Mouse (Mus musculus) liver, postnatal 0 days (tissue): ENCODE measurements around the gene Lce1d. TPM values are rescaled to one million over a fixed set of nuclear protein-coding genes. Genes with fewer than 3 reads are reported as not detected.
"Not testable (repeated sequence)": the region's sequence is repeated elsewhere in the genome, so short reads cannot be mapped to it uniquely, and the experiment has no call there.

Experiments
- ATAC-seq: fragments of 200-750 bp; cut with Nextera tagmentation; 2 replicates; pipeline ENCODE4 v1.8.0; 2017; ENCODE audit warnings: mild to moderate bottlenecking, moderate library complexity
- DNase-seq: peaks from one replicate; pipeline ENCODE4 v3.0.0-alpha.2; 2016
- H3K27ac ChIP-seq: fragments of 300-500 bp; sonication (generic); 2 replicates; pipeline ENCODE4 v1.5.1; 2014; ENCODE audit warnings: antibody characterized with exemption, moderate library complexity, mild to moderate bottlenecking, low read depth
- H3K27me3 ChIP-seq: fragments of 300-500 bp; sonication (generic); 2 replicates; pipeline ENCODE4 v1.6.1; 2014; ENCODE audit warnings: low read length, control low read depth, mixed read lengths; ENCODE audit not compliant: insufficient read depth
- H3K36me3 ChIP-seq: fragments of 300-500 bp; sonication (generic); replicated peaks from 2 replicates; pipeline ENCODE4 v1.6.1; 2014; ENCODE audit warnings: mild to moderate bottlenecking, control low read depth, low read length, moderate library complexity, mixed read lengths; ENCODE audit not compliant: insufficient read depth
- H3K4me1 ChIP-seq: fragments of 300-500 bp; sonication (generic); 2 replicates; pipeline ENCODE4 v1.6.1; 2014; ENCODE audit warnings: antibody characterized with exemption, mild to moderate bottlenecking, control low read depth; ENCODE audit not compliant: insufficient read depth
- H3K4me2 ChIP-seq: fragments of 300-500 bp; sonication (generic); 2 replicates; pipeline ENCODE4 v1.6.1; 2014; ENCODE audit warnings: low read depth, mild to moderate bottlenecking, low read length, moderate library complexity, mixed read lengths
- H3K4me3 ChIP-seq: fragments of 300-500 bp; sonication (generic); 2 replicates; pipeline ENCODE4 v1.5.1; 2014; ENCODE audit warnings: low read depth, low read length
- H3K9ac ChIP-seq: fragments of 300-500 bp; sonication (generic); replicated peaks from 2 replicates; pipeline ENCODE4 v1.6.1; 2014; ENCODE audit warnings: mild to moderate bottlenecking, moderate library complexity
- H3K9me3 ChIP-seq: fragments of 300-500 bp; sonication (generic); 2 replicates; pipeline ENCODE4 v1.6.1; 2016; ENCODE audit warnings: mild to moderate bottlenecking, control low read depth, low read length, mixed read lengths
- CTCF ChIP-seq: sonication (generic); IDR thresholded peaks from 2 replicates; pipeline ENCODE4 v1.5.1; 2016; ENCODE audit warnings: antibody characterized with exemption, low read depth
- EP300 ChIP-seq: IDR thresholded peaks from 2 replicates; pipeline ENCODE4 v1.6.1; 2016; ENCODE audit warnings: antibody characterized with exemption, low read depth, mild to moderate bottlenecking
- WGBS: fragments of 180-500 bp; shearing (Covaris S2); extraction: QIAGEN DNeasy Blood & Tissue Kit; methylation state at CpG from one replicate; pipeline ENCODE4 v1.1.7; 2014; ENCODE audit not compliant: insufficient replicate concordance; 5-methylcytosine and 5-hydroxymethylcytosine counted together
- polyA plus RNA-seq: library from polyadenylated mRNA; unstranded; fragments of >200 nt; fragmentation: Nextera tagmentation; extraction: Ambion mirVana; gene quantifications from 2 replicates; pipeline ENCODE4 v1.2.1, GENCODE M21; 2015

Lce1d gene
- polyA plus RNA-seq = not detected in 2 replicates

- TF ChIP-seq CTCF = no peak
- 54% methylated on average over 2 of the region's 2 CpGs for WGBS
- Histone ChIP-seq H3K9me3 (no peaks in the 10 kb centered on the region), H3K27me3 (no peaks in the 10 kb centered on the region), H3K4me2 (no peak within 1 kb of the TSS), H3K9ac (no peak within 1 kb of the TSS), H3K4me3 (no peak within 1 kb of the TSS), H3K4me1 (no peaks in the 10 kb centered on the region), H3K27ac (no peak within 1 kb of the TSS), H3K36me3 (no peaks in the 10 kb centered on the region)
- DNase-seq (no peak), ATAC-seq (no peak)
These were observed at the start of gene Lce1d for GRCm38 (mm10) chr3:92687110-92687509. TSS of gene Lce1d (minus strand) at chr3:92687210.

DNA sequence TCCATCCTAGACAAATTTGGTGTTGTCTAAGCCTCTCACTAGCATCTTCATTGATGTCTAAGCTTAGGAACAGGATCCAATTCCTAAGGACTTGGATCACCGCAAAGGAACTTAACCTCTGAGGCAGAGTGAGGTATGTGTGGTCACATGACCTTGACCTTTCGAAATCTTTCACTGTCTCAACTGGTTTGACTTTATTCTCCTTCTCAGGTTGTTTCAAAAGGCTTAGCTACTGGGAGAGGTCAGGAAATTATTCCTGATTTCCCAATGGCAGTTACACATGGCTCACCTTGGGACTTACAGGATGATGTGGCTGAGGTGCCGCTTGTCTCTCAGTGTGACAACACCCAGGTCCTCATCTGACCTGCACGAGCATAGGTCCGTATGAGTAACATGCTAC, 35.6 kb upstream of the Lce1d start:
- Histone ChIP-seq H3K9ac (no peak overlapping the region), H3K4me3 (no peak overlapping the region), H3K4me1 (no peaks in the 10 kb centered on the region), H3K27ac (no peak overlapping the region), H3K4me2 (no peak overlapping the region), H3K36me3 (no peaks in the 10 kb centered on the region), H3K9me3 (no peaks in the 10 kb centered on the region), H3K27me3 (no peaks in the 10 kb centered on the region)
- no peak for DNase-seq
- TF ChIP-seq EP300 = no peak
- TF ChIP-seq CTCF = no peak
- WGBS = 80% methylated on average over 5 of the region's 5 CpGs
- ATAC-seq = no peak

DNA sequence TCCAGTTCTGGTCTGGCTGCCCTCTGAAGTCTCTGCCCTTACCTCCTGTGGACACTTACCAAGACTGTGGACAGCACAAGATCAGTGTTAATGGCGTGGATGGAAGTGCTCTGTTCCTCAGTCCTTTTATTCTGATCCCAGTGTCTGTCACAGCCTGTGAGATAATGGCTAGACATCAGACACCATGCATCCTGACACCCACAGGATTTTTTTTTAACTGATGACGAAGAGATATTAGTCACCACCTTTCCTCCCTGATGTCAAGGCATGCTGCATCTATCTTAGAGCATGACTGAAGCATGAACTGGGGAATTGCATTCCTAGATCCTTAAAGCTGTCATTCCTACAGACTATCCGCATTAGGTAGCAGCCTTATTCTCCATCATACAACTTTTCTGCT, 33.2 kb upstream of the Lce1d start, which contains the start of gene Lce1f:
Gene Lce1f, minus strand, starts transcription at position 101 of the 400 bp plus-strand sequence.
- H3K9me3 ChIP-seq = no peaks in the 10 kb centered on the region
- H3K4me1 ChIP-seq = no peaks in the 10 kb centered on the region
- H3K36me3 ChIP-seq = no peaks in the 10 kb centered on the region
- 60% methylated on average over 3 of the region's 3 CpGs for WGBS
- DNase-seq = no peak
- TF ChIP-seq EP300 (no peak), CTCF (no peak)
- H3K27me3 ChIP-seq = no peaks in the 10 kb centered on the region
- no peak within 1 kb of the TSS for H3K4me3 ChIP-seq
- ATAC-seq = no peak
- H3K27ac ChIP-seq = no peak within 1 kb of the TSS
- H3K9ac ChIP-seq = no peak within 1 kb of the TSS
- H3K4me2 ChIP-seq = no peak within 1 kb of the TSS

GRCm38 (mm10) chr3:92715122-92715521, 28.1 kb upstream of the Lce1d start:
- Histone ChIP-seq H3K4me1 (no peaks in the 10 kb centered on the region), H3K9ac (no peak overlapping the region), H3K27me3 (no peaks in the 10 kb centered on the region), H3K36me3 (no peaks in the 10 kb centered on the region), H3K9me3 (no peaks in the 10 kb centered on the region), H3K27ac (no peak overlapping the region), H3K4me2 (no peak overlapping the region), H3K4me3 (no peak overlapping the region)
- ATAC-seq (no peak), DNase-seq (no peak)
- no peak for TF ChIP-seq EP300
- 0 out of 2 replicates have a peak, but pooled peaks have one; percentile 10 for TF ChIP-seq CTCF

DNA sequence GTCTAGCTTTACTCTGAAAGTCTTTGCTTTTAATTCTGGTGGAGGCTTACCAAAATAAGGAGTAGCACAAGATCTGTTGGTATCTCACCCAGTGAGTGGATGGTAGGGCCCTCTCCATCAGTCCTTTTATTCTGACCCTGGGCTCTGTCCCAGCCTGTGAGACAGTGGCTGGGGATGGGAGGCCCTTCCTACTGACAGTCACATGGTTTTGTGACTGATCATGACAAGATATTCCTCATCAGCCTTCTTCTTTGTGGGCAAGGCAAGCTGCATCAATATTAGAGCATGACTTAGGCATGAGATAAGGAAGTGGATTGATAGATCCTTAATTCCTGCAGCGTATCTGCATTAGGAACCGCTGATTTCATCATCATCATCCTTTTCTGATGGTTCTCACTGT, 22.0 kb upstream of the Lce1d start, which contains the start of gene Lce1e:
Gene Lce1e, minus strand, starts transcription at position 101 of the 400 bp plus-strand sequence.
- no peak within 1 kb of the TSS for H3K27ac ChIP-seq
- WGBS = 70% methylated on average over 2 of the region's 2 CpGs
- DNase-seq = no peak

DNA sequence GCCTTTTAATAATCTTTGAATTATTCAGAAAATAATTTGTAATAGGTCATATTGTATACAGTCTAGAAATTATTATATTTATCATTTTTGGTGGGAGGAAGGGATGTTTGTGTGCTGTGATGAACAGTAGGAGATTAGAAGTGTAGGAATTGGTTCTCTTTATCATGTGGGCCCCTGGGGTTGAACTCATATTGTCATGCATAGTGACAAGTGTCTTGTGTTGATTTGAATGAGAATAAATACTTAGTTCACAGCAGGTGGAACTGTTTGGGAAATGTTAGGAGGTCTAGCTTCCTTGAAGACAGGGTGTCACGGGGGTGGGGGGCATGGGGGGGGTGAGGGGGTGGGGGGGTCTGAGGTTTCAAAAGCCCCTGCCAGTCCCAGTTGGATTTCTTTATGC, 7.6 kb upstream of the Lce1d start:
- TF ChIP-seq EP300 (no peak), CTCF (no peak)
- ATAC-seq (no peak), DNase-seq (no peak)
- Histone ChIP-seq H3K9ac (no peak overlapping the region), H3K4me2 (no peak overlapping the region), H3K9me3 (no peaks in the 10 kb centered on the region), H3K27ac (no peak overlapping the region), H3K27me3 (no peaks in the 10 kb centered on the region), H3K4me1 (no peaks in the 10 kb centered on the region), H3K4me3 (no peak overlapping the region), H3K36me3 (no peaks in the 10 kb centered on the region)
- WGBS = 8% methylated on average over 1 of the region's 1 CpGs

More for the DNA sequence above, 22.0 kb upstream of the Lce1d start, which contains the start of gene Lce1e:
- no peak within 1 kb of the TSS for H3K9ac ChIP-seq
- H3K27me3 ChIP-seq = no peaks in the 10 kb centered on the region
- no peaks in the 10 kb centered on the region for H3K36me3 ChIP-seq
- H3K4me1 ChIP-seq = no peaks in the 10 kb centered on the region
- no peak within 1 kb of the TSS for H3K4me3 ChIP-seq
- no peak within 1 kb of the TSS for H3K4me2 ChIP-seq
- H3K9me3 ChIP-seq = no peaks in the 10 kb centered on the region
- TF ChIP-seq EP300 (no peak), CTCF (no peak)
- no peak for ATAC-seq

DNA sequence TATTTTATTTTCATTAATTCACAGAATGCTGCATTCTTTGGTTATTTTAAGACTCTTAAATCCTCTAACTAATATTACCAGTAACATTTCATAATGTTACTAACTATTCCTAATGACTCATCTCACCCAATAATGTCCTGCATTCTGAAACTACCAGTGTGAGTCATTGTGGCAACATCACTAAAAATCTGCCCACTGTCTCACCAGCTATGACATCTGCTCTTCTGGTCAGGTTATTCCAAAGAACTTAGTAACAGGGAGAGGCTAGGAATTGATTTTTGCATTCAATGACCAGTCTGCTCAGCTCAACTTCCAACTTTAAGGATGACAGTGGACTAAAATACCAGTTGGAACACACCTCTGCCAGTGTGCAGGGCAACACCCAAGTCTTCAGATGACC, 4.7 kb upstream of the Lce1d start:
- H3K4me1 ChIP-seq = no peaks in the 10 kb centered on the region
- no peak overlapping the region for H3K9ac ChIP-seq
- H3K27me3 ChIP-seq = no peaks in the 10 kb centered on the region
- no peak overlapping the region for H3K4me3 ChIP-seq
- DNase-seq (no peak), ATAC-seq (no peak)
- no peaks in the 10 kb centered on the region for H3K36me3 ChIP-seq
- H3K9me3 ChIP-seq = no peaks in the 10 kb centered on the region
- H3K4me2 ChIP-seq = no peak overlapping the region
- TF ChIP-seq EP300 (no peak), CTCF (no peak)
- no peak overlapping the region for H3K27ac ChIP-seq

- H3K27me3 ChIP-seq, H3K27ac ChIP-seq, DNase-seq, H3K4me3 ChIP-seq, H3K36me3 ChIP-seq, H3K9ac ChIP-seq, ATAC-seq, H3K4me1 ChIP-seq, H3K4me2 ChIP-seq, H3K9me3 ChIP-seq: not testable (repeated sequence)
- WGBS = 65% methylated on average over 16 of the region's 16 CpGs
These were observed 2.1 kb upstream of the Lce1d start for GRCm38 (mm10) chr3:92689154-92689553.
